Mouse (Mus musculus) intestine, postnatal 0 days (tissue): ENCODE measurements at regions not wholly inside any gene's neighbourhood (a gene's known extent, or its start where the extent isn't known, plus 50 kb on each side); places are given as distances from the start of the nearest gene placed in this dataset.

Experiments used
- ATAC-seq: fragments of 200-750 bp; cut with Nextera tagmentation; 2 replicates; pipeline ENCODE4 v1.8.0; 2017; ENCODE audit warnings: mild to moderate bottlenecking, moderate TSS enrichment, moderate library complexity
- H3K27ac ChIP-seq: fragments of 300-500 bp; sonication (generic); 2 replicates; pipeline ENCODE4 v1.5.1; 2014; ENCODE audit warnings: mild to moderate bottlenecking, low read depth, low read length, moderate library complexity
- H3K27me3 ChIP-seq: fragments of 300-500 bp; sonication (generic); replicated peaks from 2 replicates; pipeline ENCODE4 v1.6.1; 2014; ENCODE audit warnings: low read length, mixed read lengths; ENCODE audit not compliant: control insufficient read depth, insufficient read depth
- H3K36me3 ChIP-seq: fragments of 300-500 bp; sonication (generic); 2 replicates; pipeline ENCODE4 v1.6.1; 2014; ENCODE audit warnings: mild to moderate bottlenecking, moderate library complexity; ENCODE audit not compliant: control insufficient read depth, insufficient read depth
- H3K4me1 ChIP-seq: fragments of 300-500 bp; sonication (generic); replicated peaks from 2 replicates; pipeline ENCODE4 v1.6.1; 2014; ENCODE audit warnings: antibody characterized with exemption, low read length, mixed read lengths; ENCODE audit not compliant: control insufficient read depth, insufficient read depth
- H3K4me2 ChIP-seq: fragments of 300-500 bp; sonication (generic); replicated peaks from 2 replicates; pipeline ENCODE4 v1.6.1; 2014; ENCODE audit warnings: low read depth, mild to moderate bottlenecking, moderate library complexity
- H3K4me3 ChIP-seq: fragments of 300-500 bp; sonication (generic); 2 replicates; pipeline ENCODE4 v1.5.1; 2014; ENCODE audit warnings: low read depth, low read length
- H3K9ac ChIP-seq: fragments of 300-500 bp; sonication (generic); 2 replicates; pipeline ENCODE4 v1.6.1; 2014; ENCODE audit warnings: mild to moderate bottlenecking, low read depth, low read length
- H3K9me3 ChIP-seq: fragments of 300-500 bp; sonication (generic); 2 replicates; pipeline ENCODE4 v1.6.1; 2016; ENCODE audit warnings: mixed run types; ENCODE audit not compliant: control insufficient read depth
- CTCF ChIP-seq: sonication (generic); IDR thresholded peaks from 2 replicates; pipeline ENCODE4 v1.5.1; 2016; ENCODE audit warnings: low read depth, mild to moderate bottlenecking, control low read depth, antibody characterized with exemption, moderate library complexity
- WGBS: fragments of 180-500 bp; shearing (Covaris S2); extraction: QIAGEN DNeasy Blood & Tissue Kit; methylation state at CpG from one replicate; pipeline ENCODE4 v1.1.7; 2014; 5-methylcytosine and 5-hydroxymethylcytosine counted together

DNA sequence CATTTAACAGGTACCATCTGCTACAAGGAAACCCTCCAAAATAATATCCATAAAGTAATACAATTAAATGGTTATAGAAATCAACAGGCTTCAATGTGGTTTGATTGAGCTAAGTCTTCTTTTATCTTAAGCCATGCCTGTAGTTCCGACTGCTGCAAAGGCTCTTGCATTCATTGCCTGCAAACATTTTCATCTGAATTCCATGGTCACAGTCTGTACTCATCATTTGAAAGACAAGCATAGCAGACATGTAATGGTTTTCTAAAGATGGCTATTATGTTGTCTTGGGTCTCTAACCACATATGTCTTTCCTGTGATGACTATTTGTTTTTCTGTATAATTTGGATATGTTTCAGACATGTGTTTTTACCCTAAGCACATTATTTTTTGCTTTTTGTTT is 677.9 kb downstream of the Hace1 start:
- no peak overlapping the region for H3K4me3 ChIP-seq
- no peak overlapping the region for H3K4me2 ChIP-seq
- no peaks in the 10 kb centered on the region for H3K9me3 ChIP-seq
- no peak for ATAC-seq
- no peak for TF ChIP-seq CTCF
- no peak overlapping the region for H3K27ac ChIP-seq
- H3K36me3 ChIP-seq: no peaks in the 10 kb centered on the region
- no peaks in the 10 kb centered on the region for H3K27me3 ChIP-seq
- WGBS: 81% methylated on average over 1 of the region's 1 CpGs
- H3K9ac ChIP-seq: no peak overlapping the region
- no peaks in the 10 kb centered on the region for H3K4me1 ChIP-seq

DNA sequence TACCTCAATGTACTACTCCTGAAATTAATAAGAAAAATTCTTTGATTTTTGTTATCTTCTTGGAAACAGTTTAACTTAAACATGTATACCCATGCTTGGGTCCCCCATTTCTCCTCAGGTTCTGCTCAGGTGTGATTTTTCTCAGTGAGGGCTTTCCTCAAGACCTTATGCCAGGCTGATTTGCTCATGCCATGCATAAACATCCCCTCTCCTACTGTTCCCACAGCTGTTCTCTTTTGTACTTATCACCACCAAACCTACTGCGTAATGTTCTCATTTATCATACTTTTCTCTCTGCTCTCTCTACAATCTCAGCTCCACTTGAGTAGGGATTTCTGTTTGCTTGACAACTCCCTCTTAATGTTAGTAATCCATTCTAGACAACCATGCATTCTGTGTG is 692.1 kb downstream of the Hace1 start:
- Histone ChIP-seq H3K9me3 (no peaks in the 10 kb centered on the region), H3K9ac (no peak overlapping the region), H3K4me3 (no peak overlapping the region), H3K36me3 (no peaks in the 10 kb centered on the region), H3K4me2 (no peak overlapping the region), H3K27ac (no peak overlapping the region), H3K4me1 (no peaks in the 10 kb centered on the region), H3K27me3 (no peaks in the 10 kb centered on the region)
- 91% methylated on average over 1 of the region's 1 CpGs for WGBS
- no peak for TF ChIP-seq CTCF
- no peak for ATAC-seq

DNA sequence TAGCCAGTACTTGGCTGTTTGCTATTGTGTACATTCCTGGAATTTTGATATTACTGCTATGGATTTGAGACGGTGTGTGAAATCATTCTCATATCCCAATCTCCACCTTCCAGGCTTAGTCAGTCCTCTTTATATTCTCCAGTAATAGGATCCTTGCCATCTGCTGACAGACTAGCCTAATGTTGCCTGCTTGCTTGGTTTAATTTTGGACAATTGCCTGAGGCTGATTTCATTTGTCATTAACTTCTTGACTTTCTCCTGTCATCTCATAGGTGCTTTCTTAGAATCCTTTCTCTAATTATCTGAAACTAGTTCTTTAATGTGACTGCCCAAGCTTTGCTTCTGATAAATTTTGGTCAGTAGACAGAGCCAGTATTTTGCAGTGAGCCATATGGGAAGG is 696.2 kb downstream of the Hace1 start:
- no peaks in the 10 kb centered on the region for H3K4me1 ChIP-seq
- H3K9me3 ChIP-seq: no peaks in the 10 kb centered on the region
- no peaks in the 10 kb centered on the region for H3K36me3 ChIP-seq
- TF ChIP-seq CTCF: no peak
- 51% methylated on average over 1 of the region's 1 CpGs for WGBS
- no peaks in the 10 kb centered on the region for H3K27me3 ChIP-seq
- H3K4me2 ChIP-seq: no peak overlapping the region
- H3K27ac ChIP-seq: no peak overlapping the region
- H3K9ac ChIP-seq: no peak overlapping the region
- H3K4me3 ChIP-seq: no peak overlapping the region
- no peak for ATAC-seq

DNA sequence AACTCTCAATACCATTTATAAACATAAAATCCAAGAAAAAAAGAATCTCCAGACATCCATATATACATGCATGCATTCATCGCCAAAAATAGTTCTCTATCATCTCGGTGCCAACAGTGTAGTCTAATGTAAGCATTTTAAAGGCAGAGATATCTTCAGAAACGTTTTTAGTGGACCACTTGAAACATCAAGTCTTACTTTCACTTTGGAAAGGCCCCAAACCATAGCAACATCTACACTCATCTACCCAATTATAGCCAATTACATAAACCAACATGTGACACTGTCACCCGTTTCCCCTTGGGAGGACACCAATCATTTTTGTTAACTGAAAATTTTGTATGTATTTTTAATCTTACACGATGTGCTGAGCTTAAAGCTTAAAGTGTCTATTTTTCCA is 716.7 kb downstream of the Hace1 start:
- H3K4me2 ChIP-seq: no peak overlapping the region
- ATAC-seq: no peak
- H3K9me3 ChIP-seq: no peaks in the 10 kb centered on the region
- H3K4me1 ChIP-seq: no peaks in the 10 kb centered on the region
- no peaks in the 10 kb centered on the region for H3K36me3 ChIP-seq
- no peaks in the 10 kb centered on the region for H3K27me3 ChIP-seq
- 58% methylated on average over 5 of the region's 5 CpGs for WGBS
- no peak overlapping the region for H3K4me3 ChIP-seq
- H3K27ac ChIP-seq: no peak overlapping the region
- TF ChIP-seq CTCF: no peak
- H3K9ac ChIP-seq: no peak overlapping the region

DNA sequence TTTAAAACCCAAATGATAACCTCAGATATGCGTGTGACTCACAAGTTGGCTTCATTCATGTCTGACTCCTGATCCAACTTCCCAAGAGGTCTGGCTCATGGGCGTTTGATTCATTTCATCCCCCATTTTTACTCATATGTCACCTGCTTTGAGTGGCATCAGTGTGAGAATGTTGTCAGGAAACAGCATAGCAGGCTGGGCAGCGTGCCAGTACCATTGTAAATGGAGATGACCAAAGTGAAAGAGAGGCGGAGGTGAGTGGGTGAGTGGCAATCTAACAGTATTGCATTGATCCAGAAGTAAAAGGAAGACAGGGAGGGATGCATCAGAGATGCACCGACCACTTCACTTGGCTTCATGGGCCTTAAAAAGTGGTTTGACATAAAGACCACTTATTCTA is 720.7 kb downstream of the Hace1 start:
- TF ChIP-seq CTCF: no peak
- no peak overlapping the region for H3K9ac ChIP-seq
- H3K4me3 ChIP-seq: no peak overlapping the region
- no peaks in the 10 kb centered on the region for H3K27me3 ChIP-seq
- 76% methylated on average over 5 of the region's 5 CpGs for WGBS
- no peaks in the 10 kb centered on the region for H3K36me3 ChIP-seq
- no peaks in the 10 kb centered on the region for H3K4me1 ChIP-seq
- H3K9me3 ChIP-seq: no peaks in the 10 kb centered on the region
- H3K27ac ChIP-seq: no peak overlapping the region
- ATAC-seq: no peak
- no peak overlapping the region for H3K4me2 ChIP-seq

DNA sequence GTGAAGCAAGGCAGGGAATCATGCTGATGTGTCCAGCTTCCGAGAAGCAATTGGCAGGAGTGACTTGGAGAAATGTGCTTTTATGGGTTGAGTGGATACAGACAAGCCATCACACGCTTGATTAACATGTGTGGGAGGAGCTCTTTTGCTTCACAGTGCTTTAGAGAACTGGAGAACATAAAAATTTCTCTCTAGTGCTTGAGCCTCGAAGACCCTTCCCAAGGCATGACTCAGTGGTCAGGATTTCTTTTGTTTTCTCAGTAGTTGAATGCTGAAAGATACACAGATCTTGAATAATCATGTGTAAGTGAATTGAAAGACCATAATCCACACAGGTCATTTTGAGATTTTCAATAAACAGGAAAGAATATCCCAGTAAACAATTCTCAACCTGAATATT is 721.9 kb downstream of the Hace1 start:
- H3K4me1 ChIP-seq: no peaks in the 10 kb centered on the region
- H3K4me2 ChIP-seq: no peak overlapping the region
- no peak overlapping the region for H3K9ac ChIP-seq
- H3K36me3 ChIP-seq: no peaks in the 10 kb centered on the region
- no peak for ATAC-seq
- H3K27me3 ChIP-seq: no peaks in the 10 kb centered on the region
- no peak overlapping the region for H3K4me3 ChIP-seq
- WGBS: 77% methylated on average over 3 of the region's 3 CpGs
- H3K27ac ChIP-seq: no peak overlapping the region
- no peak for TF ChIP-seq CTCF
- no peaks in the 10 kb centered on the region for H3K9me3 ChIP-seq

DNA sequence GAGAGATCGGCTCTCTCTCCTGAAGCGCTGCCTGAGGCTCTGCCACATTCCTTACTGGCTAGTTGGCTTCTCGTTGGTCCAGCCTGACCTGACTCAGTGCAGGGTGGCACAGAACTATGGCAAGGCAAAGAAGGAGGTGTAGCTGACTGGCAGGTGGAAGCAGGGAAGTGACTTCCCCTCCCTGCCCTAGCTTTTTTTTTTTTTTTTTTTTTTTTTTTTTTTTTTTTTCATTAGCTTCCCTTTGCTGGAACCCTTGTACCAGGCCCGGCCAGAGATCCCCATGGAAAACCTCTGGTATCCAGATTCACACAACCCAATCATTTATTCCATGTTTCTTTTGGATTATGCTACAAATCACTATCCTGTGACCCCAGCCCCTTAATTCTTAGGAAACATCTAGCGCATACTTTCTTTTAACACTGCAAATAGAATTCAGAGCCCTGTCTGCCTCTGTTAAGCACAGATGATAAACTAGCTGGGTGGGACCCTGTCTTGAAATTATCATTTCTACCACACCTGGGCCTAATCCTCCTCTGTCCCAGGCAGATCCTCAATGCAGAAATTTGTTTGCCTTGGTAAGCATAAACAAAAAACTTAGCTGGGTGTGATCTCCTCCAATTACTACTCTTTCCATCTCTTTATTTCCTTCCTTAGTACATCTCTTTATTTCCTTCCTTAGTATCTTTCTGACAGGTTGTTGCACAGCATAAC is 742.9 kb downstream of the Hace1 start:
- H3K27ac ChIP-seq: no peak overlapping the region
- H3K9ac ChIP-seq: no peak overlapping the region
- ATAC-seq: no peak
- H3K9me3 ChIP-seq: no peaks in the 10 kb centered on the region
- no peak overlapping the region for H3K4me2 ChIP-seq
- H3K4me1 ChIP-seq: no peaks in the 10 kb centered on the region
- WGBS: 84% methylated on average over 5 of the region's 5 CpGs
- TF ChIP-seq CTCF: no peak
- no peak overlapping the region for H3K4me3 ChIP-seq
- no peaks in the 10 kb centered on the region for H3K36me3 ChIP-seq
- H3K27me3 ChIP-seq: no peaks in the 10 kb centered on the region
